Mouse (Mus musculus) adrenal gland, postnatal 4 days (tissue): Measurements from ENCODE around the gene Vasp. TPM values are rescaled to one million over a fixed set of nuclear protein-coding genes. Genes with fewer than 3 reads are reported as not detected.

ENCODE experiments used
- DNase-seq, 2 experiments: peaks; one replicate each; pipeline ENCODE4 v3.0.0; 2021 to 2022; ENCODE audit warnings: low spot score in 2 of 2, mixed read lengths in 2 of 2
- total RNA-seq, 2 experiments: library from RNA; stranded (reverse); gene quantifications; 2 replicates each; pipeline ENCODE4 v1.2.3; 2021

The Vasp gene
- total RNA-seq, 2 experiments from 2014 or later, result 83.7 to 89.3 TPM

DNA sequence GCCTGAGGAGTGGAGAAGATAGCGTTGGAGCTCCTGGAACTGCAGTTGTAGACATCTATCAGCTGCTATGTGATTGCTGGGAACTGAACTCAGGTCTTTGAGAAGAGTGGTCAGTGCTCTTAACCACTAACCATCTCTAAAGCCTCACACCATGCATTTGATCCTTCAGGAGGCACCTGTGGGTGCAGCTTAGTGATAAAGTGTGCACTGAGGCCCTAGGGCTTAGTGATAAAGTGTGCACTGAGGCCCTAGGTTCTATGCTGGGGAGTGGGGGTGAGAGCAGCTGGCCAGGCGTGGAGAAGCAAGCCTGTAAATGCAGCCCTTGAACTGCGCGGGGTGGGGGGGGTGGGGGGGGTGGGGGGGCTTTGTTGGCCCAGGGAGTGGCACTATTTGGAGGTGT, 31.6 kb downstream of the Vasp start:
- DNase-seq, result no peak

DNA sequence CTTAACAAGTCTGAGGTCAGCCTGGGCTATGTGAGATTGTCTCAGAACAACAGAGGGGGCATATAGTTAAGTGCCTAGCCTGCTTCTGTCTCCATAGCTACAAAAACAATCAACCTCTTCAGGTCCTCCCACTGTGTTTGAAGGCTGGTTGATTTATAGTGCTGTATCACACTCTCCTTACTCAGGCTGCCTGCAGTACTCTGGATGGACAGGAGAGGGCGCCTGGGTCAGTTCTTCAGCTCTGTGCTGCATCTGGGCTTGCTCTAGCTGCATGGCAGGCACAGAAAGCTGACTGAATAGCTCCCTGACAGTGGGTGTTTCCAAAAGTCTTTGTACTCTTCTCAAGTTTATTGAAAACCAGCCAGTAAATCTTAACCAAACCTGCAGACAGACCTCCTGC, 32.2 kb downstream of the Vasp start:
- peak; percentile 63 to 83 for DNase-seq

DNA sequence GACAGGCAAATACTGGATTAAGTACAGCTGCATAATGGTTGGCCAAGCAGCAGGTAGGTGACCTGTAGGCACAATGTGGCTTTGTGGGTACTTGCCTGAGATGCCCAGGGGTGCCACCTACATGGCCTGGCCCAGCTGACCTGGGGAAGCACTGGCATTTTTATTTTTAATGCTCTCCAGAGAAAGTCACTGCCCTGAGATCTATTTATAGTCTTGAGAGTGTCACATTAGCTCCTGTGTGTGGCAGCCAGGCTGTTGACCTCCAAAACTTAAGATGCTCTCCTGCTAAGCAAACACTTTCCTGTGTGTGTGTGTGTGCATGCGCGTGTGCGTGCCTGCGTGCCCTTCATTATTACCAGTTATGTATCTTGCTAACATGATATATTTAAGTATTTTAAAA, 33.3 kb downstream of the Vasp start:
- no peak for DNase-seq

DNA sequence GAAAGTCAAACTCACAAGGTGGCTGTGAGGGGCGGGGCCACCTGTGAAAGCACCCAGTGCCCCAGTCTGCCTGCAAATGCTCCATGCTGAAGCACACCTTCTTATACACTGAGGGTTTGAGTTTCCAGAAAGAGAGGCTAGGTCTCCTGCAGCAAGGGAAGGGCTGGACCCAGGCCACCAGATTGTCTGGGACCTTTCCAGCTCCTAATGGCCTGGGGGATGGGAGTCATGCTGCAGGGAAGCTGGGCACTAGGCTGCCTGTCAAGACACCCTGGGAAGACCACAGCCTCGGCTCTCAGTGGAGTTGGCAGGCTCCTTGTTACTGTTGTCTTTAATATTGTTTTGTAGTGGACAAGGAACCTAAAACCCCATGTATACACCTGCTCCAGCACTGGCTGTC, 35.2 kb downstream of the Vasp start:
- DNase-seq, result no peak

DNA sequence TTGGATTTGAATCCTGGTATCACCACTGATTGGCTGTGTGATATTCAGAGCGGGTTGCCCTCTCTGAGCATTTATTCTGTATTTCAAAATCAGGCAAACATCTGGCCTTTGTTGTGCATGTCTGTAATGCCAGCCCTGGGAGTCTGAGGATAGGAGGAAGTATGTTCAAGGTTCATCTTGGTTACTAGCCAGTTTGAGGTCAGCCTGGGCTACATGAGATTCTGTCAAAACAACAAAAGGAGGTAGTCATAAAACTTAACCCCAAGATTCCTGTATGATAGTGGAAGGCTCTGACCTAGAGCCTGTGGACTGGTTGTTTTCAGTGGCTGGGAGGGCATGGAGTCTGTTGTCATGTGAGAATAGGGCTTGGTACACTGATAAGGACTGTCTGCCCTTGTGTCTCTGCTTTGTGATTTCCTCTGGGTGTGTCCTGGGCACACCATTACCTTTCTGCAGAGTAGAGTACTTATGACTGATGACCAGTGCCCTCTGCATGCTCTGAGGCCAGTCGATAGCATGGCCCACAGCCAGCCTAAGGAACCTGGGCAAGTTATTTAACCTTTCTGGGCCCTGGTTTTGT, 36.4 kb downstream of the Vasp start:
- DNase-seq, result no peak

DNA sequence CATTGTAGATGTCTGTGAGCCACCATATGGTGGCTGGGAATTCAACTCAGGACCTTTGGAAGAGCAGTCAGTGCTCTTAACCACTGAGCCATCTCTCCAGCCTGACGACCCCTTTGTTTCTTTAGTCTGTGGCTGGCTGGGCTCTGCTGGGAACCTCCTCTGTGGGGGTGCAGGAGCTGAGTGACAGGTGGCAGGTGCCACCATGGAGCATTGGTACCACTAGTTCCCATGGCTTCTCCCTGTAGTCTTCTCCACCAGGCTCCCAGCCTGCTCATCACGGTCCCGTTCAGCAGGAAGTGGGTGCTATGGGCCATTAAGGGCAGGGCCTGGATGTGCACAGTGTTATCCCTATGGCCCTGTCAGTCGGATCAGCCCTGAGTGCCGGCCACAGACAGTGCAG, 37.0 kb downstream of the Vasp start:
- DNase-seq, result no peak

DNA sequence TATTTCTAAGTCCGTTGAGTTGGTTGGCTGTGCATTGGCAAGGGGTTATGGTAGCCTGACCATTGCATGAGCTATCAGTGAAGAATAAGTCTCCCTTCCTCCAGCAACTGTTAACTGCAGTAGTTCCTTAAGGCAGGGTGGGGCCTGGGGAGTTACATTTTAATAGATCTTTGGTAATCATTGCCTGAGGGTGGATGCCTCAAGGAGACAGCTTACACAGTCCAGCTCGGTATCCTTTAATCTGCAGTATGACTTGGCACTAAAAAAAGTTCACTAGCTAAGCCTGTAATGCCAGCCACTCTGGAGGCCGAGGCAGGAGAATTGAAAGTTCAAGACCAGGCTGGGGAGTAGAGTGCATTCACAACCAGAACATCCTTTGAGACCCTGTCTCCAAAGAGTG, 39.8 kb downstream of the Vasp start:
- DNase-seq, result no peak

DNA sequence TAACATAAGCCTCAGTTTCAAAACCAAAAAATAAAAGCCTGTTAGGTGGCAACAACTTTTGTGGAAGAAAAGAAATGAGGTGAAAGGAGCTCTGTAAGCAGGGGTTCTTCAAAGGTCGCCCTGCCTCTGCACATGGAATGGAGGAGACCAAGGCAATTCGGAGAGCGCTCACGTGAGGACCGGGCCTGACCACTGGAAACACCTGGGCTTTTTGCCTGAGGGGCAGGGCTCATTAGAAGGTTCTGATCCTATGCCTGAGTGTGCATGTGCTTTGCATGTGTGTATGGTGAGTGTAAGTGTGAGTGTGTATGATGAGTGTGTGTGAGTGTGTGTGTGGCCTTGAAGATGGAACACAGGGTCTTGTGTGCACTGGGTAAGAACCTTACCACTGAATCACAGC, 40.7 kb downstream of the Vasp start:
- DNase-seq, result no peak

DNA sequence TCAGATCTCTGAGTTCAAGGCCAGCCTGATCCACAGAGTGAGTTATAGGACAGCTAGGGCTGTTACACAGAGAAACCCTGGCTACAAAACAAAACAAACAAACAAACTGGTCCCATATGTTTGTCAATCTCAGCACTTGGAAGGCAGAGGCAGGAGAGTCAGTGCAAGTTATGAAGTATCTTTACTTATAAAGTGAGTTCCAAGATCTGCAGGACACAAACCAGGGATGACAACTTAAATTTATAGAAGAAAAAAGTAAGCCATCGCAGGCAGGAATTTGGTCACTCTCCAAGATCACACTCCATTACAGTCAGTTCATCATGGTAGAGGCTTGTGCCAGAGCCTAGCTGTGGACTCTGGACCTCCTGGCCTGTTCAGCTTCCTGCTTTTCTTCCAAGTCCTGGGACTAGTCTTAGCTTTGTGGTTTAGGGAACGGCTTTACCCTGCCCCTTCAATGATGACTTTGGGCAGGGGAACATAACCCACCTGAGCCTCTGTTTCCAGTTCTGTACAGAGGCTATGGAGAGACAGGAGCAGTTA, 41.5 kb downstream of the Vasp start:
- DNase-seq, result no peak

DNA sequence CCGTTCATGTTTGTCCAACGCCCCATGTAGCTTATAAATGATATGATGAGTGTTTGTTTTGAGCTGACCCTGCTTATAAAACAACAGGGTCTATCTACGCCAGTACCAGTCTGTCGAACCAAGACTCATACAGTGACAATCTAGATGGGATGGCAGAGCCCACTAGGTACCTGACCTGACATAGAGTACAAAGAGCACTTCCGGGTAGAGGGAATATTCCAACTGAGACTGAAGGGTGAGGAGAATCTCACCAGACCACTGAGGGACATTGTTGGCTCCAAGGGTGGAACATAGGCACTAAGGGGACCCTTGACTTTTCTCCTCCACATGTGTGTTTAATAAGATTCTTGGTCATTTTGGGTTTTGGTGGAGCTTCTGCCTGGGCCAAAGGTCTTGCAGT, 42.2 kb downstream of the Vasp start:
- no peak for DNase-seq

DNA sequence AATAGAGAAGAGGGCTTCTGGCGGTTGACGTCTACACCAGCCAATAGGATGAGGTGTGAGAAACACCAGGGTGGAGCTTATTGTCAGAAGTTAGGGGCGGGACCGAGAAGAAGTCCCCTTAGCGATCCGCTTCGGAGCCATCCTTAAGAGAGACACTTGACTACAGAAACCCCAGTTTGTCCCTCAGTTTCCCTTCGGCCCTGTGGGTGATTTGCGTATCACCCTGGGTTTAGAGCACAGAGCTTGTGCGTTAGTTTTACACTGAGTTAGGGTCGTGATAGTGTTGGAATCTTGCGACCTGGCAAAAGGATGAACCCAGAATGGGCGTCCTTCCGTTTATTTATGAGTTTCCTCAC, 42.8 kb downstream of the Vasp start:
- no peak for DNase-seq

DNA sequence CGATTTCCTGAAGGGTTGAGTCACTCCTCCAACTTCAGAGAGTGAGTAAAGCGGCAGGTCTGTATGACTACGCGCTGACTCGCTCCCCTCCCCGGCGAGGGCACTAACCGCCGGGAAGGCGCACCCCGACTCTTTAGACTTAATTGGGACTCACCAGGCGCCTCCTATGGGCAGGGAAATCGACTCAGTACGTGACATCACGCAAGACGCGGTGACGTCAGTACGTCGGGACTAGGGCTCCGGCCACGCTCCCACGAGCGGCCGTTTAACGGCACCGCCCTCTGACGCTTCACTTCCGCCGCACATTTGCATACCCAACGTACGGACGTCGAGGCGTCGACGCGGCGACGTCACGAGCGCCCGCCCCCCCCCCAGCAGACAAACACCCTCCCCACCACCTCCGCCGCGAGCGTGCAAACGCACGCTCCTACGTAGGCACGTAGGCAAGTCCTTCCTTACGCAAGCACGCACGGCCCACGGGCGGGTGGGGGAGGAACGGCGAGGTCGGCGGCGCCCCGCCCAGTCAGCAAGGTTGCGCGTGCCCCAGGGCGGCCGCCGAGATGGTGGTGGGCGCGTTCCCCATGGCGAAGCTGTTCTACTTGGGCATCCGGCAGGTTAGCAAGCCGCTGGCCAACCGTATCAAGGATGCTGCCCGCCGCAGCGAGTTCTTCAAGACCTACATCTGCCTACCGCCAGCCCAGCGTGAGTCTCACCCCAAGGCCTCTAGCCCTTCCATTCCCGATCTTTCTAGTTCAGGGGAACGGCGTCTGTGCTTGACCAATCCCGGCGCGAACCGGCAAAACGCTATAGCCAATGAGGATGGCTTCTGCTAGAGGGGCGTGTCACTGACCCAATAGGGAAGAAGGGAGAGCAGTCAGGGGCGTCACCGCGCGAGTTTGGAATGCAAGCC, 43.5 kb downstream of the Vasp start, which contains the start of gene Opa3:
TSS of gene Opa3 (plus strand) at position 452 of the 910 bp plus-strand sequence.
- DNase-seq, result peak; percentile 85 to 96

DNA sequence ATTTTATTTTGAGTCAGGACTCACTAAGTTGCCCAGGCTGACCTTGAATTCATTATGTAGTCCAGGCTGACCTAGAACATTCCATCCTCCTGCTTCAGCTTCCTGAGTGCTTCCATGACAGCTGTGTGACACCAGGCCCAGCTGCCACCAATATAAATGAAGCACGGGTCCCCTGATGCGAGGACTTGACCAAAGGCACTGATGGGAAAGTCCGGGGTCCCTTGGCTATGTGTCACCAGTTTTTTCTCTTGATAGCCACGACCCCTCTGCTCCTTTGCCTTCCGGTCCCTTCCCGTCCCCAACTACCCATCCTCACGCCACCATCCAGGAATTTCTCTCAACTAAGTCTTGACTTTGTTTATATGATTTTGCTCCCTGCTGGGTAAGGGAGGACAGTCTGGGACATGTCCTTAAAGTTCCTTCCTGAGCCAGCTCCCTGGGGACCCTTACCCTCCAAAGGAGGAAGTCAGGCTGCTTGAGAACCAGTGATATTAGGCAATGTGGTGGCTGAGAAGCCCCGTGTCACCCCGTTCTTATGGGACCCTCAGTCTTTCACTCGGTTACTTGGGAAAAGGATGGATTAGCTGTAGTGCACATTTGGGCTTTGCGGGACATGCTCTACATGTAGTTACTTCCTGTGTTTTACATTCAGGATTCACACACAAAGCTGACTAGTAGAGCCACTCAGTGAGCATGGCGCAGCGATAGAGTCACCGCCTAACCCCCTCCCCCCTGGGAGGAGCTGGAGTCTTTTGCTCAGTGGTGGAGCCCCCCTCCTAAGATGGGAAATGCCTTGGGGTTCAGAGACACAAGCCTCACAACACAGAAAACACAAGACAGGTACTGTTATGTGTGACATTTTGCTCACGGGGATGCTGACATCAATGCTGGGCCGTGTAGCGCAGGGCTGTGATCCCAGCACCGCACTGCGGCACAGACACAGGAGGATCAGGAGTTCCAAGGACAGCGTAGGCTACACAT, 44.5 kb downstream of the Vasp start:
- DNase-seq, result no peak

DNA sequence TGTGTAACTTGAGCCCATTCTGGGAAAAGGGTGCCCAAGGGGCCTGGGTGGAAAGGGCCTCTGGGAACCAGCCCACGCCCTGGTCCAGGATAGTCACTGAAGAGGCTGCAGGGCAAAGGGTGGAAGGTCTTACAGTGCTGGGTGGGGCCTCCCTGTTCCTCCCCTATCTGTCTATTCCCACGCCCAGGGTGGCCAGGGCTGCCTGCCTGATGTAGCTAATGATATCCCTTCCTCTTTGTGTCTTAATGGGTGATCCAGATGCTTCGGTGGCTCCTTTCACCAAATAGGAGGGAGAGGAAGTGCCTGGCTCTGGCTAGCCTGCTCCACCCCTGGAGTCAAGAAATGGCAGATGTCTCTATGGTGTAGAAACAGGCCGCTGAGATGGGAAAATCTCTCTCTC, 46.7 kb downstream of the Vasp start:
- no peak for DNase-seq

DNA sequence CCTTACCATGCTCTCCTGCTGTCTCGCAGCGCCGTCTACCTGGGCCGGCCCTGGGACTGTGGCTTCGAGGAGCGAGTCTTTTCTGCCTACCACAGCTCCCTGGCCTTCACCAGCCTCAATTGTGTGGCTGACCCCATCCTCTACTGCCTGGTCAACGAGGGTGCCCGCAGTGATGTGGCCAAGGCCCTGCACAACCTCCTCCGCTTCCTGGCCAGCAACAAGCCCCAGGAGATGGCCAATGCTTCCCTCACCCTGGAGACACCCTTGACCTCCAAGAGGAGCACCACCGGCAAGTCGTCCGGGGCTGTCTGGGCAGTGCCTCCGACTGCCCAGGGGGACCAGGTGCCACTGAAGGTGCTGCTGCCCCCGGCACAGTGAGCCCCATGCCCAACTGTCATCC, 48.7 kb downstream of the Vasp start:
- no peak for DNase-seq

DNA sequence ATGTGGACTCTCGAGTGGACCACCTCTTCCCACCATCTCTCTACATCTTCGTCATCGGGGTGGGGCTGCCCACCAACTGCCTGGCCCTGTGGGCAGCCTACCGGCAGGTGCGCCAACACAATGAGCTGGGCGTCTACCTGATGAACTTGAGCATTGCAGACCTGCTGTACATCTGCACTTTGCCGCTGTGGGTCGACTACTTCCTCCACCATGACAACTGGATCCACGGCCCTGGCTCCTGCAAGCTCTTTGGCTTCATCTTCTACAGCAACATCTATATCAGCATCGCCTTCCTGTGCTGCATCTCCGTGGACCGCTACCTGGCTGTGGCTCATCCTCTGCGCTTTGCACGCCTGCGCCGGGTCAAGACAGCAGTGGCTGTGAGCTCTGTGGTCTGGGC, 49.4 kb downstream of the Vasp start:
- no peak for DNase-seq

DNA sequence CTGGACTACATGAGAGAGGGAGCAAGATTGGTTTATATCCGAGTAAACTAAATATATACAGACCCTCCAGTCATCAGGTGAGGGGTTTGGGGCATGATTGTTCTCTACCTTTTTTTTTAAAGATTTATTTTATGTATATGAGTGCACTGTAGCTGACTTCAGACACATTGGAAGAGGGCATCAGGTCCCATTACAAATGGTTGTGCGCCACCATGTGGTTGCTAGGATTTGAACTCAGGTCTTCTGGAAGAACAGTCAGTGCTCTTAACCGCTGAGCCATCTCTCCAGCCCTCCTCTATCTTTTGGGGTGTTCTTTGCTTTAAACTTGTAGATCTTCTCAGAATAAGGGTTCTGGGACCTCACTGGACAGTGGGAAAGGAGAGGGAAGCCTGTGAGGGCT, 51.6 kb downstream of the Vasp start:
- no peak for DNase-seq

DNA sequence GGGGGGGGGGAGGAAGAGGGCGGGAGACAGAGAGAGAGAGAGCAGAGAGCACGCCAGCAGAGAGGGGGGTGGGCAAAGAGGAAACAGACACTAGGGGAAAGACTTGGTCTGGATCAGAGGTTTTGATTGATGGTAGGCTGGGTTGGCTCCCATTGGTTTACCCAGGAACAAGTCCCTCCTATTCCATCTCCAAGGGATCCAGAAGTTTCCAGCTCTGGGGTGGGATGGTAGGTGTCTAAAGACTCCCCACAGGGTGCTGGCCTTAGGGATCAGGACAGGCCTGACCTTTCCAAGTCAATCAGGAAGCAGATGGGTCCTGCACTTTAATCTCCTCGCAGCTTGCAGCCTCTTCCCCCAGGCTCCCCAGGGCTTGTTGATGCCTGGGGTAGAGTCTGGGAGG, 53.7 kb downstream of the Vasp start:
- DNase-seq, result no peak

DNA sequence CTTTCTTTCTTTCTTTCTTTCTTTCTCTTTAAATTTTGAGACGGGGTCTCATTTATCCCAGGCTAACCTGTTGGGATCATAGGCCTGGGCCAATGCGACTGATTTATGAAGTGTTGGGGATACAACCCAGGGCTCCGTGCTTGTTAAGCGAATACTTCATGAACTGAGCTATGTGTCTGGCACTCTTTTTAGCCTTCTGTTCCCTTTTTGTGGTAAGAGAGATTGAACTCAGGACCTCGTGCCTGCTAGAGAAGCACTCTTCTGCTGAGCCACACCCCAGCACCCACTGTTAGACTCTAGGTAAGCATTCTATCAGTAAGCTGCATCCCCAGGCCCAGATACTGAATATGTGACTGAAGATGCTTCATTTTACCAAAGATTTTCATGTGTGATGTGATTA, 54.1 kb downstream of the Vasp start:
- DNase-seq, result no peak

DNA sequence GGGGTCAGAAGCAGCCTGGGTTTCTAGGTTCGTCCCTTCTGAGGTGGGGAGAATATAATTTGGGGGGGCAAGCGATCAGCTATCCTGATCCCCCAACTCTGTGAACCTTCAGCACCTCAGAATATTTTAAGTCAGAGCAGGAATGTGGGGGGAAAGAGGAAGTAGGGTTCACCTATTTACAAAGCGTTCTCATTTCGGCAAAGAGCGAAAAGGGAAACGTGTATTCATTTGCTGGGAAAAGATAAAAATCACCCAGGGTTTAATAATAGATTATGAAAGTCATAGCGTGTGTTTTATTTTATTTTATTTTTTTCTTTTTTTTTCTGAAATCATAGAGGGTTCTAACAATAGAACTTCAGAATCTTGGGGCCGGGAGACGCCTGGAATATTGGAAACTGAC, 56.7 kb downstream of the Vasp start:
- DNase-seq, result no peak

DNA sequence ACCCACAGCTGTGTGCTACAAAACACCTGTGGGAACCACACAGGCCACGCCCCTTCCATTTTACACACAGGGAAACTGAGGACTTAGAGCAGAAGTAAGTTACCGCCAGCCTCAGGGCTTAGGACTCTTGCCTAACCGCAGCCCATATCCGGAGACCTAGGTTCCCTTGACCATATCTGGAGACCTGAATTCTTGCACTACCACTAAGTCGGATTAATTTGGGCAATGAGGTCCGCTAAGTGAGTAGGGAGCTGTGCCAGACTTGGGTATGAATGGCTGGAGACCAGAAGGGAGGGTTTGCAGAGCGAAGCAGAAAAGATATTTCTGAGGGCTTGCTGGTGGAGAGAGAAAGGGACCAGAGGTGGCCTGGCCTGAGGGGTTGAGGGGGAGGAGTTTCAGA, 57.2 kb downstream of the Vasp start:
- no peak for DNase-seq

DNA sequence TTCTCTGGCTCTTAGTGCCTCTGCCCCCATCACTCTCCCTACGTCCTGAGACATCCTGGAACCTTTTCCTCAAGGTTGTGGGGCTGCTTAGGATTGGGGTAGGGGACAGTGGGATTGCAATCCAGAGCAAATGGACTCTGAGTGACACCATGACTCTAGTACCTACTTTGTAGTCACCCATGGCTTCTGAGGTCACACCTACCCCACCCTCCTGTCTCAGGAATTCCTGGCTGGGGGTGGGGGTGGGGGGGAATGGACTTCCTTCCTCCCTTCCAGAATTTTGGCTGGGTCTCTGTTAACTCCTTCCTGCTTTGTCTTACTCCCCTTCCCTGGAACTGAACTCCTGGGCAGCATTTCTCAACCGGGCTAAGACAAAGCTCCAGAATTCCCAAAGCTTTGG, 58.2 kb downstream of the Vasp start:
- DNase-seq, result no peak
